Mouse (Mus musculus) urinary bladder, postnatal 25 days (tissue): ENCODE data around the gene Arhgef16.

Experiments
- DNase-seq: peaks from one replicate; pipeline ENCODE4 v3.0.0; 2022; ENCODE audit warnings: low spot score

Arhgef16 gene

GRCm38 (mm10) chr4:154301466-154301881 is at the start of gene Arhgef16:
Gene Arhgef16 (minus strand): TSS chr4:154301676.
- peak; percentile 41 for DNase-seq

- no peak for DNase-seq
Observed at GRCm38 (mm10) chr4:154348197-154348786, 46.8 kb upstream of the Arhgef16 start.

GRCm38 (mm10) chr4:154346731-154347522 is 45.5 kb upstream of the Arhgef16 start:
- DNase-seq, result no peak

GRCm38 (mm10) chr4:154336650-154337049 is 35.2 kb upstream of the Arhgef16 start:
- no peak for DNase-seq

- DNase-seq, result no peak
Observed at GRCm38 (mm10) chr4:154335761-154336160, 34.3 kb upstream of the Arhgef16 start, which contains the start of gene B230104I21Rik. Gene B230104I21Rik (plus strand): TSS chr4:154336127.

- no peak for DNase-seq
Observed at GRCm38 (mm10) chr4:154334699-154335402, 33.4 kb upstream of the Arhgef16 start.

GRCm38 (mm10) chr4:154333300-154333699 is 31.8 kb upstream of the Arhgef16 start:
- no peak for DNase-seq

GRCm38 (mm10) chr4:154331271-154331670 is 29.8 kb upstream of the Arhgef16 start:
- DNase-seq, result no peak

GRCm38 (mm10) chr4:154330001-154330400 is 28.5 kb upstream of the Arhgef16 start:
- no peak for DNase-seq

GRCm38 (mm10) chr4:154328836-154329235 is 27.4 kb upstream of the Arhgef16 start:
- DNase-seq, result peak; percentile 59

- no peak for DNase-seq
Observed at GRCm38 (mm10) chr4:154328431-154328830, 27.0 kb upstream of the Arhgef16 start.

- no peak for DNase-seq
Observed at GRCm38 (mm10) chr4:154325410-154325809, 23.9 kb upstream of the Arhgef16 start.

GRCm38 (mm10) chr4:154313622-154313967 is 12.1 kb upstream of the Arhgef16 start:
- DNase-seq, result no peak

GRCm38 (mm10) chr4:154312935-154313621 is 11.6 kb upstream of the Arhgef16 start:
- DNase-seq, result no peak

- DNase-seq, result no peak
Observed at GRCm38 (mm10) chr4:154312143-154312812, 10.8 kb upstream of the Arhgef16 start.

GRCm38 (mm10) chr4:154310576-154311262 is 9.2 kb upstream of the Arhgef16 start:
- DNase-seq, result no peak

GRCm38 (mm10) chr4:154309131-154309530 is 7.7 kb upstream of the Arhgef16 start:
- no peak for DNase-seq

GRCm38 (mm10) chr4:154299541-154300271 is 1.8 kb downstream of the Arhgef16 start:
- peak; percentile 50 for DNase-seq

GRCm38 (mm10) chr4:154297761-154298160 is 3.7 kb downstream of the Arhgef16 start:
- DNase-seq, result no peak

- DNase-seq, result no peak
Observed at GRCm38 (mm10) chr4:154294262-154294731, 7.2 kb downstream of the Arhgef16 start.
